Mouse (Mus musculus) lung, postnatal 0 days (tissue): Measurements from ENCODE around the gene Hspb7.

Experiments used
- CTCF ChIP-seq: IDR thresholded peaks from 2 replicates; pipeline ENCODE4 v1.5.1; 2016; ENCODE audit warnings: antibody characterized with exemption, mild to moderate bottlenecking
- EP300 ChIP-seq: IDR thresholded peaks from 2 replicates; pipeline ENCODE4 v1.6.1; 2016; ENCODE audit warnings: antibody characterized with exemption, mild to moderate bottlenecking, control low read depth

DNA sequence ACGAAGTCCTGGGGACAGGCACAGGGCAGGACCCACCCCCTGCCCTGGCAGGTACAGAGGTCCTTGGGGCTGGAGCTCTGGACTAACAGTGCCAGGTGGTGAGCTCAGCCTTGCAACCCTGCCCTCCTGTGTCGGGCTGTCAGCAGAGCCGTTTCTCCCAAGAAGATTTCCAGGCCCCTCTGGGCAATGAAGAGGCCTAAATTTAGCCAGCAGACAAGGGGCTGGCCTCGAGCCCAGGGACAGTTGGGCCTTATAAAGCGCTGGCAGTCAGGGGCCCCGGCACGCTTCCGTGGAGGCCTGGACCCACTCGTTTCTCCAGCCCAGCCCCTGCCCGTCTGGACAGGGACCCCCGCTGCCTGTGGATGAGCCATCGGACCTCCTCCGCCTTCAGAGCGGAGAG, 844 bp downstream of the Hspb7 start:
- TF ChIP-seq CTCF = 0 out of 2 replicates have a peak, but pooled peaks have one; percentile 4
- TF ChIP-seq EP300 = no peak
